Mouse (Mus musculus): ENCODE measurements around the gene Itpr3. TPM values are rescaled to one million over a fixed set of nuclear protein-coding genes. Genes with fewer than 3 reads are reported as not detected.

The Itpr3 gene
- 25.3 to 46.9 TPM (median 28.9 TPM) in 3 replicates for total RNA-seq (2017)

GRCm38 (mm10) chr17:27056812-27057516, at the start of gene Itpr3:
TSS of gene Itpr3 (plus strand) at chr17:27057304.
- ATAC-seq (replicated peaks; ENCODE audit: insufficient number of reproducible peaks, low FRiP score, low TSS enrichment, poor library complexity, severe bottlenecking) = peak; percentile 41; the same call in 1 of the 2 replicates

- ATAC-seq (replicated peaks; ENCODE audit: insufficient number of reproducible peaks, low FRiP score, low TSS enrichment, poor library complexity, severe bottlenecking) = peak; percentile 44
Measured at GRCm38 (mm10) chr17:27008277-27008676, 48.8 kb upstream of the Itpr3 start.

GRCm38 (mm10) chr17:27011167-27011566, 45.9 kb upstream of the Itpr3 start:
- no peak for ATAC-seq (replicated peaks; ENCODE audit: insufficient number of reproducible peaks, low FRiP score, low TSS enrichment, poor library complexity, severe bottlenecking)

- peak; percentile 90 for ATAC-seq (replicated peaks; ENCODE audit: insufficient number of reproducible peaks, low FRiP score, low TSS enrichment, poor library complexity, severe bottlenecking)
Measured at GRCm38 (mm10) chr17:27011998-27012672, 45.0 kb upstream of the Itpr3 start.

GRCm38 (mm10) chr17:27012909-27013308, 44.2 kb upstream of the Itpr3 start:
- ATAC-seq (replicated peaks; ENCODE audit: insufficient number of reproducible peaks, low FRiP score, low TSS enrichment, poor library complexity, severe bottlenecking) = no peak

GRCm38 (mm10) chr17:27017564-27018499, 39.3 kb upstream of the Itpr3 start:
- peak; percentile 81 for ATAC-seq (replicated peaks; ENCODE audit: insufficient number of reproducible peaks, low FRiP score, low TSS enrichment, poor library complexity, severe bottlenecking)

- ATAC-seq (replicated peaks; ENCODE audit: insufficient number of reproducible peaks, low FRiP score, low TSS enrichment, poor library complexity, severe bottlenecking) = no peak
Measured at GRCm38 (mm10) chr17:27018555-27019196, 38.4 kb upstream of the Itpr3 start.

- no peak for ATAC-seq (replicated peaks; ENCODE audit: insufficient number of reproducible peaks, low FRiP score, low TSS enrichment, poor library complexity, severe bottlenecking)
Measured at GRCm38 (mm10) chr17:27021076-27021475, 36.0 kb upstream of the Itpr3 start.

GRCm38 (mm10) chr17:27021736-27022135, 35.4 kb upstream of the Itpr3 start:
- no peak for ATAC-seq (replicated peaks; ENCODE audit: insufficient number of reproducible peaks, low FRiP score, low TSS enrichment, poor library complexity, severe bottlenecking)

GRCm38 (mm10) chr17:27023342-27023741, 33.8 kb upstream of the Itpr3 start:
- ATAC-seq (replicated peaks; ENCODE audit: insufficient number of reproducible peaks, low FRiP score, low TSS enrichment, poor library complexity, severe bottlenecking) = no peak

GRCm38 (mm10) chr17:27025326-27025902, 31.7 kb upstream of the Itpr3 start:
- peak; percentile 76 for ATAC-seq (replicated peaks; ENCODE audit: insufficient number of reproducible peaks, low FRiP score, low TSS enrichment, poor library complexity, severe bottlenecking)

- ATAC-seq (replicated peaks; ENCODE audit: insufficient number of reproducible peaks, low FRiP score, low TSS enrichment, poor library complexity, severe bottlenecking) = no peak
Measured at GRCm38 (mm10) chr17:27025951-27026350, 31.2 kb upstream of the Itpr3 start.

- peak; percentile 49 for ATAC-seq (replicated peaks; ENCODE audit: insufficient number of reproducible peaks, low FRiP score, low TSS enrichment, poor library complexity, severe bottlenecking)
Measured at GRCm38 (mm10) chr17:27027460-27028283, 29.4 kb upstream of the Itpr3 start.

GRCm38 (mm10) chr17:27028284-27028795, 28.8 kb upstream of the Itpr3 start:
- peak; percentile 67 for ATAC-seq (replicated peaks; ENCODE audit: insufficient number of reproducible peaks, low FRiP score, low TSS enrichment, poor library complexity, severe bottlenecking)

- ATAC-seq (replicated peaks; ENCODE audit: insufficient number of reproducible peaks, low FRiP score, low TSS enrichment, poor library complexity, severe bottlenecking) = no peak
Measured at GRCm38 (mm10) chr17:27028909-27029308, 28.2 kb upstream of the Itpr3 start, which contains the start of gene Bak1. TSS of gene Bak1 (minus strand) at chr17:27029009.

- no peak for ATAC-seq (replicated peaks; ENCODE audit: insufficient number of reproducible peaks, low FRiP score, low TSS enrichment, poor library complexity, severe bottlenecking)
Measured at GRCm38 (mm10) chr17:27029431-27029830, 27.7 kb upstream of the Itpr3 start.

- no peak for ATAC-seq (replicated peaks; ENCODE audit: insufficient number of reproducible peaks, low FRiP score, low TSS enrichment, poor library complexity, severe bottlenecking)
Measured at GRCm38 (mm10) chr17:27030896-27031295, 26.2 kb upstream of the Itpr3 start.

Measured in monocyte, adult 5-6 weeks (primary cell).